Mouse (Mus musculus) T-helper 2 cell (primary cell): ENCODE data around the gene Acer1.

Experiments
- in situ Hi-C: fragments of 300-600 bp; cut with MboI, MseI; formaldehyde crosslinking; loops from one replicate; pipeline ENCODE4 v1.15.1; 2025; ENCODE audit warnings: high pct_unique_total_duplicates

Gene Acer1

DNA sequence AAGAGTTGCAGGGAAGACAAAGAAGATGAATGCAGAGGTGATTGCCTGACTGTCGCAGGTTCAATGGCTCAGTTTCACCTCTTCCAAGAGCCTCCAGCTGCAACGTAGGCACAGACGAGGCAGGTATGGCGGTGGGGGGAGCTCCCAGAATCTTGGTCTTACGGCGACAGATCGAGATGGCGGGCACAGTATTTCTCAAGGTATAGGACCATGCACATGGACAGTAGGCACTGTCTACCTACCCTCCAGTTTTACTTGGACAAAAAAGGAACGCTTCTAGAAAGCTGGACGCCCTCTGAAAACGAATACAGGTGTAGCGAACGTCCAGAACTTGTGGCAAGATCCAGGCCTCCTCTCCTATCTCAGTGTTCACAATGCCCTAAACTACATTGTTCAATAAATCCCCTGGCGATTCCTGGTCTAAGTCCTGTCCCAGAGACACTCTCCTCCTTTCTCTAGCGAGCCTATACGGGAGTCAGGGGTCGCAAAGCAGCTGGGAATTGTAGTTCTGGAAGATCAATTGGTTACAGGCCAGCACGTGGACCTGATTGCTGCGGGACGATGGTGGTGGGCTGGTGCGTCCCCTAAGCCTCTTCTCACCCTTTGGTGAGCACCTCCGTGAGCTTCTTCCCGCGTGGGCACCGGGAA is 7.7 kb upstream of the Acer1 start:
- in situ Hi-C loops = no loop called here

DNA sequence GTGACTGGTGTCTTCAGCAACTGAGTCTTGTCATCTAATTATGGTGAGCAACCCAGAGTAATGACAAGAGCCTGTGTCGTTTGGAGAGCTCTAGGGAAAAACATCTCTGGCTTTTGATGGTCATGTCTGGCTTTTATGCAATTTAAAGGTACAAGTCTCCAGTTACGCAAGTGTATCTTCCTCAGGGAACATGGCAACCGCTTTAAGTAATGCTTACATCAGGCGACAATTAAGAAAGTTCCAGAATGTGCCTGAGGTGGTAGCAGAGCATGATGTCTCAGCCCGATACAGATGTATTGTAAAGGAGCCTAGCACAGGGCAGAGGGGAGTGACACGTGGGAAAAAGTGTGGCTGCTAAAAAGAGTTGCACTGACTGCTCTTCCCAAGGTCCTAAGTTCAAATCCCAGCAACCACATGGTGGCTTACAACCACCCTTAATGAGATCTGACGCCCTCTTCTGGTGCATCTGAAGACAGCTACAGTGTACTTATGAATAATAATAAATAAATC is 7.0 kb upstream of the Acer1 start:
- in situ Hi-C loops = no loop called here

DNA sequence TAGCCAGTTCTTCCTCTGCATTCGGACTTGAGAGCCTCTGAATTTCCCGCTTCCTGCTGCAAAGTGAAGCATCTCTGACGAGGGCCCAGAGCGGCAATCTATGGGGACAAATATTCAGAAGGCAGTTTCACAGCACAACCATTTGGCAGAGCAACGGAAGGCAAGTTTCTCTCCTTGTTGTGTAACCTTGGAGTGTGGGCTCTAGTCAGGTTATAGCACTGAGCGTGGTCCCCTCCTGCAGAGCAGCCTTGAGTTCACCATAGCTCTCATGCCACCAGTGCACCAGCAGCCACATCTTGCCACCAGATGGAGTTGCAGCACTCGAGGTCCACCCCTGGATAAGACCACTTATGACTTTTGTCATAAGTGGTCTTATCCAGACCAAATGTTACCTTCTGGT is 6.5 kb upstream of the Acer1 start:
- in situ Hi-C loops = no loop called here

DNA sequence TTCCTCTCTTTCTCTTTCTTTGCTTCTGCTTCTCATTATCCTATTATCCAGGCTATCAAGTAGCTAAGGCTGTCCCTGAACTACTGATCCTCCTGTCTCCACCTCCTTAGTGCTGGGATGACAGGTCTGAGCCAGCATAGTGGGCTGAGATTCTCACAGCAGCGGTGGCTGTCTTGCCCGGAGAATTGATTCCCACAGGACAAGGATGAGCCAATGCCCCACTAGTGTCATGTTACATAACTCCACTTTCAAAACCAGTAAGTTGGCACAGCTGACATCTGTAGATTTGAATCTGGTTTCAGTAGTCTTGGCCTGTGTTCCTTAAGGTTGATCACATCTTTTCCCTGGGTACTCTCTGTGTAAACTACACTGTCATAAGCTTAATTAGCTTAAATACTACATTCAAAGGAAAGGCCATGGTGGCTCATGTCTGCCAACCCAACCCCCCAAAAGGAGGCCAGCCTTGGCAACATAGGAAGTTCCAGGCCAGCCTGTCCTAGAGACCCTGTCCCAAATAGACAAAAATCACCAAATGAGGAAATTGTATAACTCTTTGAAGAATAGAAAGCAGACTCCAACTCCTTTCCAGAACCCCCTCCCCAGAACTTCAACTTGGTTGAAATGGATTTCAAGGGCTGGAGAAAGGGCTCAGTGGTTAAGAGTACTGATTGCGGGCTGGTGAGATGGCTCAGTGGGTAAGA is 4.3 kb upstream of the Acer1 start:
- in situ Hi-C loops = no loop called here

DNA sequence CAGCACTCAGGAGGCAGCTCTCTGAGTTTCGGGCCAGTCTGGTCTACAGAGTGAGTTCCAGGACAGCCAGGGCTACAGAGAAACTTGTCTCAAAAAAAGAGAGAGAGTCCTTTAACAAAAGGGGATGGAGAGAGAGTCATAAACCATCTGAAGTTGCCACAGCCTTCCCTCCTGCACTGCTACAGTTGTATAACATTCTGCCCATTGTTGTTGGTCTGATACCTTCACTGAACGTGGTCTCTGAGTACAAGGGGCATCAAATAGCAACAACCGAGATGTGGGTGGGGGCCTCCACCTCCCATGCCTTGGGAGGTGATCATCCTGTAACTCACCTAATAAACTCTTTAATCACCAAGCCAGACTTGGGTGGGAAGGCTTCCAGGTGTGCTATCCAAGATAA is 3.7 kb upstream of the Acer1 start:
- in situ Hi-C loops = no loop called here

DNA sequence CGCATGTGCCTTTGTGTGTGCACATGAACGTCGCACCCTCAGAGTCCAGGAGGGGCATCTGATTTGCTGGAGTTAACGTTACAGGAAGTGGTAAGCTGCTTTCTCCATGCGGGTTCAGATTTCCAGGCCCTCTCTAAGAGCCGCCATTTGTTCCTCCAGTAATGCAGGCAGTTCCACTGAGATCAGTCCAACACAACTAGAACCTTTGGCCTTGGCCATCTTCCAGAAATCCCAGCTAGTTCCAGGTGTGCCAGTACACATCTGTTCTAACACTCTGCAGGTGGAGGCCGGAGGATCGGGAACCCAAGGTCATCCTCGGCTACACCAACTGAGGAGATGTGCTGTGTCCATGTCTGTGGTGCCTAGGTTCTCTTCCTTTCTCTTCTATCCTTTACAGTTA is 3.0 kb upstream of the Acer1 start:
- in situ Hi-C loops = no loop called here

DNA sequence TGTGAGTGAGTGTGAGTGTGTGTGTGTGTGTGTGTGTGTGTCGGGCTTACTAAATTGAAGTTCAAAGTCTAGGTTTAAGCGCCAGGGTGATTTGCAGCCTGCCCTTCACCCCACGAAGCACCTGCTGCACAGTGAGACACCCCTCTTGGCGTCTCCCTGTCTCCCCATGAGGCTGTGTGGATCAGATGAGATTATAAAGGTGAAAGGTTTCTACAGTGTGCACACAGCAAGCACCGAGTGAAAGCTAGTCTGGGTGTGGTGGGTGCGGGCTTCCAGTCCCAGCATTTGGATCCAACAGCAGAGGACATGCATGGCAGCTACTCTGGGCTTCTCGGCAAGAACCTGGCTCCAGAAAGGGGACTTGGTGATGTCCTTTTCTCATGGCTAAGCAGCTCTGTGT is 877 bp downstream of the Acer1 start:
- in situ Hi-C loops = no loop called here

DNA sequence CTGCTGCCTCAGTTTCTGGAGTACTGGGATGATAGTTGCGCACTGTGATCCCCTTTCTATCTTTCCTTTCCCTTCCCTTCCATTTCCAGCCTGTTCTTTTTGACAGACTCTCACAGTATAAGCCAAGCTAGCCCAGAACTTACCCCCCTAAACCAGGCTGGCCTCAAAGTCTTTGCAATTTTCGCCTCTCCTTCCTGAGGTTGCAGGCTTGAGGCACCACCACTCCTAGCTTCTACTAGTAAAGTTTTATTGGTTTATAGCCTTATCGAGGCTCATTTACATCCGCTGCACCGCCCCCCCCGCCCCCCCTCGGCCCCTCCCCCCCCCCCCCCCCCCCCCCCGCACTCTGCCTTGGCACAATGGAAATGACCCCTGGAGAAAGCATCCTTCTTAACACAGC is 2.4 kb downstream of the Acer1 start:
- in situ Hi-C loops = no loop called here

DNA sequence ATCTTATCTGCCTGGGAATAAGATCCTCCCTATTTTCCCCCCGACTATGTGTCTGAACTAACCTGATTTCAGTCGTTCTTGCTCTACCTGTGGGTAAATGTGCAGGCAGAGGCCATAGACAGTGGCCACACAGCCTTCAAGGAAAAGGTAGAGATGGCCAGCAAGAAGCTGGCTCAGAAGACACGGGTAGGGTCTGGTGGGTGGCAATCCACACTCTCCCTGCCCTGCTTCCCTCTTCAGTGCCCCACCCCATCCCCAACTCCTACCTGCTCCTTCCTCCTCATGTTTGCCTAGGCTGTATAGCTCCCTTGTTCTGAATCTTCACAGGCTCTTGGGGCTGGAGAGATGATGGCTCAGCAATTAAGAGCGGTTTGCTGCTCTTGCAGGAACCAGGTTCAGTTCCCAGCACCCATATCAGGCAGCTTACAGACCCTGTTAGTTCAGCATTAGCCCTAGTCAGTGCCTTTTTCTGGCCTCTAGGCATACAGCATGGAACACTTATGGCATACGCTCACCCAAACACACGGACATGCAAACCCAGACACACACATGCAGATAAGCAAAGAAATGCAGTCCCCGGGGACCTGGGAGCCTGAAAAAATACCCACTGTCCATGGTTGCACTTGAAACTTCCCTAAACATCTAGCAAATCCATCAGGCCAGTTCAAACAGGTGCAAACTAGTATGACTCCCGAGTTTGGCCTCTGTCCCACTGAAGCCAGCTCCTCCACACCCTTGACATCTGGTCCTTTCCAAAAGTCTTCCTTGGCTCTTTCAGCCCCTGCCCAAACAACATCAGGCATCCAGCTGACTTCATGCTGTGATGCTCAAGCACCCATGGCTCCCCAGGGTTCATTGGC is 5.2 kb downstream of the Acer1 start:
- in situ Hi-C loops = no loop called here

DNA sequence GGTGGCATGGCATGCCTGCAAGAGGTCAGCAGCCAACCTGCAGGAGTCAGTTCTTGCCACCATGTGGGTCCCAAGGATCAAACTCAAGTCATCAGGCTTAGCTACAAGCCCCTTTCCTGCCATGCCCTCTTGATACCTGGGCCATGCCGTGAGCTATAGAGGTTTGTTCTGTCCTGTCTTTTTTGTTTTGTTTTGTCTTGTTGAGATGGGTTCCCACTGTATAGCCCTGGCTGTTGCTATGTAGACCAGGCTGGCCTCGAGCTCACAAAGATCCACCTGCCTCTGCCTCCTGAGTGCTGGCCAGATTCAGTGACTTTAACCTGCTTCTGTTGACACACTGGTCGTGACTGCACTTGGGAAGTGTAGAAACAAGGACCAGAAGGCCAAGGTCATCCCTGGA is 6.5 kb downstream of the Acer1 start:
- in situ Hi-C loops = no loop called here

DNA sequence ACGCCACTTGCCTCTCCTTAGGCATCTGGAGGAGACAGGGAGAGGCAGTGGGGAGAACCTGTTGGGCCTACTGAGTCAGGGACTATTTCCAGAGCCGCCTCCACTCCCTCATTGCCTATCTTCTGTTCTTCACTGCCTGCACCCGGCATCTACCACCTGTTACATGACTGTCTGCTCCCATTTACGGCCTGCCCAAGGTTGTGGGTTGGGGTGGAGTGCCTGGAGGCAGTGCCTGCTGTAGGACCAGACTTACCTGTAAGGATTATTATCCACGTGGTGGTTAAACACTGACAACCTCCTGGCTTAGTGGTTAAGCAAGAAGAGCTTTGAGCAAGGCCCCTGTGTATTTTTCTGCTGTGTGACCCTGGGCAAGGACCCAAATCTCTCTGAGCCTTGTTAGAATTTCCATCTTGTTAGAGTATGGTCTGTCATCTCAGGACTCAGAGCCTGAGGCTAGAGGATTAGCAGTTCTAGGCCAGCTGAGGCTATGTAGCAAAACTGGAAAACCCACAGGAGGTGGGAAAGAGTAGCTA is 7.2 kb downstream of the Acer1 start:
- in situ Hi-C loops = no loop called here

DNA sequence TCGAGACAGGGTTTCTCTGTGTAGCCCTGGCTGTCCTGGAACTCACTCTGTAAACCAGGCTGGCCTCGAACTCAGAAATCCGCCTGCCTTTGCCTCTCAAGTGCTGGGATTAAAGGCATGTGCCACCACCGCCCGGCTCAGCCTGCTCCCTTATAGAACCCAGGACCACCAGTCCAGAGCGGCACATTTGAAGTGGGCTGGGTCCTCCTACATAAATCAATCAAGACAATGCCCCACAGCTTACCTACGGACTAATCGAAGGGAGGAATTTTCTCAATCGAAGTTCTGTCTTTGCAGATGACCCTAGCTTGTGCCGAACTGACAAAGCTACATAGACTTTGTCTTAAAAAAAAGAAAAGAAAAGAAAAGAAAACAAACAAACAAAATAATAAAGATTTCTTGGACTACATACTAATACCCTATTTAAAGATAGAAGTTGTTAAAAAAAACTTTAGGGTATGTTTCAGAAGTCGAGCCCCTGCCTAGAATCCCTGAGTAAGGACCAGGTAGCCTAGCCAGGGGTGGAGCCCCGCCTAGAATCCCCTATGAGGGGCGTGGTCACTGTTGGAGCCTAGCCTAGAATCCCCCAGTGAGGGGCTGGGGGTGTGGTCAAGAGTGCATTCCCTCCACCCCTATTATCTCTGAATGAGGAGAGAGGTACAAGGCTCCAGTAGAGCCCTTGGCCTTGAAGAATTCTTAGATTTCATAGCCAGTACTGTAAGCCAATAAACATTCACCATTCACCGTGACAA is 7.8 kb downstream of the Acer1 start:
- in situ Hi-C loops = no loop called here

DNA sequence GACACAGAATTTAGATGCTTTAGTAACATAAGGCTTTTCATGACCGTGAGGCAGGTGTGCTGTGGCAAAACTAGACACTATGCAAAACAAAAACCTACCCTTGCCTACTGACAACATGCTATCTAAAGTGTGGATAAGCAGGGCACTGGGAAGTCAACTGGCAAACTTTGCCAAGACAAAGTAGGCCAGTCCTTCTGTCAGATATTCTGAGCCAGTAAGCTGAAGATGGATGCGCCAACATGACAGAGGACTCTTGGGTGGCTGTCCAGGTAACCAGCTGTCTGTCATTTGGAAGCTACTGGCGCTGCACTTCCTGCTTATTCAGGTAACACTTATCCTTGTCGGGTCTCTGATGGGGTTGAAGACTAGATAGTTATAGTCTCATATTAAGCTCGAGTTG is 11.8 kb downstream of the Acer1 start:
- in situ Hi-C loops = no loop called here

DNA sequence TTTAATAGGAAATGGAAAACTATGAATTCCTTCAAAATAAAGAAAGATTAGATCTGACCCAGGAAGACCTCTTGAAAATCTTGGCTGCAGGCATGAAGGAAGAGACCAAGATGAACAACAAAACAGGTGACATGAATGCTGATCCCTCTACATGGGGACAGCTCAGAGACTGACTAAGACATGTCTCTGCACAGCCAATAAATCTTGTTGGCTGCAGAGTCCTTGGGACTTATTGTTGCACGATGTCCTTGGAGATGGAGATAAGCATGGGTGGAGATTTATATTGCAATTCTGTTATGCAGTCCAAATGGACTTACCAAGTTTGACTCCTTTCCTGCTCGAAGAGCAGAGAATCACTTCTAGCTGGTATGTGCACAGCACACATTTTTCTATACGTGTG is 12.6 kb downstream of the Acer1 start:
- in situ Hi-C loops = no loop called here

DNA sequence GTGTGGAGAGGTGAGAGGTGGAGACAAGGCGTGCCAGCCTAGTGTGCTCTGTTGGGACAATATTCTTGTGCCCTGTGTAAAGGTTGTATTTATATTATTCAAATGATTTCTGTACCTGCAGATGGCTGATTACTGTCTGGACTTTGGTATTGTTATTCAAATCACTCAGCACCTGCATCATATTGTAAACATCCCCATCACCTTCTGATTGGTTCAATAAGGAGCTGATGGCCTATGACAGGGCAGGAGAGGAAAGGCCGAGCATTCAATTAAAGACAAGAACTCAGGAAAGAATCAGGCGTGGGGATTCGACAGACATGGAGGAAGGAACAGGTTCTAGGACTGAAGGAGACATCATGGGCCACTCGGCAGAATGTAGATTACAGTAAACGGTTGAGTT is 18.3 kb downstream of the Acer1 start:
- in situ Hi-C loops = no loop called here

DNA sequence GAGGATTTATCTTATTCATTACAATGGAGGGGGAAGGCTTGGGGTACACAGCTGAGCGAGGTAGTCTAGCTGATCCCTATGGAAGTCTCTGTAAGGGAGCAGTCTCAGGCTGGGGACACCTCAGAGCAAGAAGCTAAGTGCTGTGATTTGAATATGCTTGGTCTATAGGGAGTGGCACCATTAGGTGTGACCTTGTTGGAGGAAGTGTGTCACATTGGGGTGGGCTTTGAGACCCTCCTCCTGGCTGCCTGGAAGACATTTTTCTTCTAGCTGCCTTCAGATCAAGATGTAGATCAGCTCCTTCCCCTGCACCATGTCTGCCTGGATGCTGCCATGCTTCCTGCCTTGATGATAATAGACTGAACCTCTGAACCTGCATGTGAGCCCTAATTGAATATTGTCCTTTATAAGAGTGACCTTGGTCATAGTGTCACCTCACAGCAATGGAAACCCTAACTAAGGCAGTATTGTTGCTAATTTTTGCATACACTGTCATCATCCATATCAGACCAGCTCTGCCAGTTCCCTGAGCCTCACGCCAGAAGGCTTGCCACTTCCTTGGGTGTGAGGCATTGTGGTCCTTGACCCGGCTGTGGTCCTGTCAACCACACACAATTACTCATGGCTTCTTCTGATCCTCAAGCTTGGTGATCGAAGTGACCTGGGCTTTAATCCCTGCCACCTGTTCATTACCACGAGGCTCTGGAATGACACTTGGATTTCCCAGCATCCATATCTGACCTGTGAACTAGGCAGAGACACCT is 19.1 kb downstream of the Acer1 start:
- in situ Hi-C loops = no loop called here

DNA sequence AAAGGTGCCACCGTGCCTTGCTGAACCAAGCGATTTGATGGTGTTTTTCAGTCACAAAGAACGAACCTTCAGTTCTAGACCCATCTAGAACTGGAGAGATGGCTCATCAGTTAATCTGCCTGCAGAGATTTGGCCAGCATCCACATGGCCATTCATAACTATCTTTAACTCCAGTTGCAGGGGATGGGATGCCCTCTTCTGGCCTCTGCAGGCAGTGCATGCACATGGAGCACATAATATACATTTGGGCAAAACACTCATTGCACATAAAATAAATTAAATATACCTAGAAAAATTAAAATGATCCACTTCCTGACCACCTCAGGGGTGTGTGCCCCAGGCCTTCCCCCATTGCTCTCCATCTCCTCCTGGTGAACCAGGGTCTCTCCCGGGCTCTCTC is 20.0 kb downstream of the Acer1 start:
- in situ Hi-C loops = no loop called here

DNA sequence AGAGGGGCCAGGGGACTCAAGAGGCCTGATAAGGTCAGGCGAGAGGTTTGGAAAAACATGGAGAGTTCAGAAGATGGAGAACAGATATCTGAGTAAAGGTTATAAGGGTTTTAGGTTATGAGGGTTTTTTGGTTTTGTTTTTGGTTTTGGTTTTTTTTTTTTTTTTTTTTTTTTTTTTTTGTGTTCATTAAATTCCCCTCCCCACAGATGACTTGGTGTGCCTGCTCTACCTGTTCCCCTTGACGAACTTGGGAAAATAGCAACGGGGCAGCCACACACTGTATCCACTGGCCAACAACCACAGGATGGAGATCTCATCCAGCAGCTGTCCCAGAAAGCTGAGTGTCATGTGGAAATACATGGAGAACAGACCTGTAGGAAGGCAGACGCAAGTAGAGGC is 23.3 kb downstream of the Acer1 start:
- in situ Hi-C loops = no loop called here

DNA sequence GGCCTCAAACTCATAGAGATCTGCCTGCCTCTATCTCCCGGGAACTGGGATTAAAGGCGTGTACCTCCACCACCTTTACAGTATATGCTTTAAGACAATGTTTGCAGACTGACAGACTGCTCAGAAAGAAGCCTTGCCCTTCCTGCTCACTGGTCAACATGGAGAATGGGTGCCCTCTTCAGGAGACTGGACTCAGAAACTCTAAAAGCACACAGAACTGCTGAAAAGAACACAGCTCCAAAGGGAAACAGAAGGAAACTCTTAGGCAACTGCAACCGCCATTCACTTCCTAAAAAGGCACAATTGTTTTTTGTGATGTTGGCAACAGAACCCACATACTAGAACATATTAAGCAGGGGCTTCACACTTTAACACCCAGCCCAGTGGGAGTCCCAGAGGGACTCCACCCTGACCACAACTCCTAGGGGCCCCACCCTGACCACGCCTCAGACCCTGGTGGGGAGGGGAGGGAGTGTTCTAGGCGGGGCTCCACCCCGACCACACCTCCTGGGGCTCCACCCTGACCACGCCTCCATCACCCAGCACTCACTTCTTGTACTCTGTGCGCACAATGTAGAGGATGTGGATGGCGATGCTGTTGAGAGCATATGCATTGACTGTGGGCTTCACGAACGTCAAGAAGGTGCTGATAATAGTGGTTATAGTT is 24.0 kb downstream of the Acer1 start:
- in situ Hi-C loops = no loop called here

DNA sequence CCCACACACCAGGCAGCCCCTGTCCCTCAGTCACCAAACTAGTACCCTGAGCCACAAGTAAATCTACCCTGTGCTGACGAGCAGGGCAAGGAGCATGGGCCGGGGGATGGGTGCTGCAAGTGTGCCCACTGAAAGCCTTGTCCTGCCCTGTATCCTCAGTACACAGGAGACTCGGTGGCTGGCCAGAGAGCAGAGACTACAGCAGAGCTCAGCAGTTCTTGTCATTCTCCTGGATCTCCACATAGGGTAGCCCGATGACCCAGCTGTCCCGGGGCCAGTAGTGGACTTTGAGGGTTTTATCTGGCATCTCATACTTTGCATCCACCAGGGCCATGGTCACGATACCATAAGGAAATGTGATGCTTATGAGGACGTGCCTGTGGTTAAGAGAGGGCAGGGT is 27.1 kb downstream of the Acer1 start:
- in situ Hi-C loops = no loop called here
